Mouse (Mus musculus): ENCODE measurements around the gene Lipk. TPM values are rescaled to one million over a fixed set of nuclear protein-coding genes. Genes with fewer than 3 reads are reported as not detected.

Gene Lipk
- polyA plus RNA-seq (2015; fragmentation: Nextera tagmentation; extraction: Ambion mirVana): 0.21 and 0.25 TPM in 2 replicates

DNA sequence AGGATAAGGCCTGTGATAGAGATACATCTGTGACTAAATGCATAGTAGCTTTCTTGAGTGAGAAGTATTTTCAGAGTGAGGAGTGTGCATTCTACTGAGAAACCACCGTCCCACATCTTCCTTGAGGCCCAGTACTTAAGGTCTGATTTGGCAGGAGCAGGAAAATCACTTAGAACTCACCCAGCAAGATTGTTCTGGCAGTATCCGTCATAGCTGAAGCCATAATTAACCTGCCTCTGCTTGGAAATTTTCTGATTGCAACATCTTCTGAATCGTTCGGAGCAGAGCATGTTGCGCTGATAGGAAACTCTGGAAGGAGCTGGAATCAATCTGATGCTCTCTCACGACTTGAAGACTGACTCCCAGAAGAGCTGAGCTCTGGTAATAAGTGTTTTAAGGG, at the start of gene Lipk:
Lipk (plus strand) TSS at position 289 of the 400 bp plus-strand sequence.
- no peak within 1 kb of the TSS for H3K27ac ChIP-seq

DNA sequence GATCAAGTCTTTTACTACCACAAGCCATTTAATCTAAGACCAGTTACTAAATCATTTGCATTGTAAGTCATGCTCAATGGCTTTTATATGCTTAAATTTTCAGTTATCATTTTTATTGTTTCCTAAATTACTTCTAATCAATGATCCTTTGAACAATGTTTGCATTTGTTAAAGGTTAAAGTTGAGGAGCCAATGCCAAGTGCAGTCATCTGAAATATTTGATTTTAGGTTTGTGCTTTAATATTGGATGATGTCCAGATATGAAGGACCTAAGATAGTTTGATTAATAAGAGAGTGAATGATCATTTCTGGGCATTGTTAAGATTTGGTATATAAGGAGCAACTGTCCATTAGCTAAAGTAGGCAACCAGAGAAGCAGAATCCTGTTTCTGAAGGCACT, 47.2 kb upstream of the Lipk start, which contains the start of gene Lipf:
Lipf (plus strand) TSS at position 301 of the 400 bp plus-strand sequence.
- no peak within 1 kb of the TSS for H3K4me3 ChIP-seq

More for the DNA sequence above, at the start of gene Lipk:
- H3K9me3 ChIP-seq: no peaks in the 10 kb centered on the region
- no peak within 1 kb of the TSS for H3K4me3 ChIP-seq
- H3K4me1 ChIP-seq: no peaks in the 10 kb centered on the region
- 80% methylated on average over 6 of the region's 6 CpGs for WGBS
- H3K9ac ChIP-seq: no peak within 1 kb of the TSS
- no peaks in the 10 kb centered on the region for H3K36me3 ChIP-seq
- no peaks in the 10 kb centered on the region for H3K27me3 ChIP-seq
- ATAC-seq (ENCODE audit: insufficient number of reproducible peaks, insufficient read depth, low FRiP score, low TSS enrichment, low read depth): no peak
- no peak within 1 kb of the TSS for H3K4me2 ChIP-seq

DNA sequence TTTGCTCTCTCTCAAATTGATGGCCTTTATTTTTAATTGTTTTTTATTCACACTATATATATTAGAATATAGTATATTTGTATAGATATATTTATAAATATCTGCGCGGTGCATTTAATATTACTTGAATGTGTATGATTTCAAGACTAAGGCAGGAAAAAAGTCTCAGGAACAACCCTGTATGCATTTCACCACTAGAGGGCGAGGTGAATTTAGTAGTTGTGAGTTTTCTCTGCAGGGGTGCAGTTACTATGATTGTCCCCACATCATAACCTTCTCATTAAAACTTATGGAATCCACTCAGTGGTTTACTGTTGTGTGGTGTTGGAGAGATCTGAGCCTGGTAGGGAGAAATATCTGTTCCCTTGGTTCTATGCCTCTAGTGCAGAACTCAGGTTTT, 29.1 kb upstream of the Lipk start:
- WGBS: 47% methylated on average over 3 of the region's 3 CpGs
- Histone ChIP-seq H3K4me2 (no peak overlapping the region), H3K27me3 (no peaks in the 10 kb centered on the region), H3K27ac (no peak overlapping the region), H3K4me3 (no peak overlapping the region), H3K4me1 (no peaks in the 10 kb centered on the region), H3K9me3 (no peaks in the 10 kb centered on the region), H3K9ac (no peak overlapping the region), H3K36me3 (no peaks in the 10 kb centered on the region)
- no peak for ATAC-seq (ENCODE audit: insufficient number of reproducible peaks, insufficient read depth, low FRiP score, low TSS enrichment, low read depth)

More for the DNA sequence above, 47.2 kb upstream of the Lipk start, which contains the start of gene Lipf:
- Histone ChIP-seq H3K4me1 (no peaks in the 10 kb centered on the region), H3K4me2 (no peak within 1 kb of the TSS), H3K9me3 (no peaks in the 10 kb centered on the region), H3K27me3 (no peaks in the 10 kb centered on the region), H3K9ac (no peak within 1 kb of the TSS), H3K36me3 (no peaks in the 10 kb centered on the region), H3K27ac (no peak within 1 kb of the TSS)
- no peak for ATAC-seq (ENCODE audit: insufficient number of reproducible peaks, insufficient read depth, low FRiP score, low TSS enrichment, low read depth)

DNA sequence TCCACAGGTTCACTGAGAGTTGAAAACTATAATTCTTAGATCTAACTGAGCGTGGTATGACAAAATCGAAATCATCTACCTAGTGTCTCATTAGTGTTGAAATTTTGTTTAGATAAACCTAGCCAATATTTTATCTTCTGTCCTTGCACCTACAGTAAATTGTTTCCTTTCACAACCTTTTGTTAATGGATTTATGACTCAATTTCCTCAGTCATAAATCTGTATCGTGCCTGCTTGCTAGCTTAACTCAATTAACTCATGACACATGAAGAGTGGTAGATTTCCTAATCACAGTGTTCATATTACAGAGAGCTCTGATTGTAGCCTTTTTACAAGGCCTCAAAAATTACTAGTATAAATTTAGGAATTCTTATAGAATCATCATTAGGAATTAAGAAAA, 25.0 kb upstream of the Lipk start:
- Histone ChIP-seq H3K4me2 (no peak overlapping the region), H3K4me3 (no peak overlapping the region), H3K9ac (no peak overlapping the region), H3K9me3 (no peaks in the 10 kb centered on the region), H3K27ac (no peak overlapping the region), H3K36me3 (no peaks in the 10 kb centered on the region), H3K27me3 (no peaks in the 10 kb centered on the region), H3K4me1 (no peaks in the 10 kb centered on the region)
- no peak for ATAC-seq (ENCODE audit: insufficient number of reproducible peaks, insufficient read depth, low FRiP score, low TSS enrichment, low read depth)
- 80% methylated on average over 3 of the region's 3 CpGs for WGBS

DNA sequence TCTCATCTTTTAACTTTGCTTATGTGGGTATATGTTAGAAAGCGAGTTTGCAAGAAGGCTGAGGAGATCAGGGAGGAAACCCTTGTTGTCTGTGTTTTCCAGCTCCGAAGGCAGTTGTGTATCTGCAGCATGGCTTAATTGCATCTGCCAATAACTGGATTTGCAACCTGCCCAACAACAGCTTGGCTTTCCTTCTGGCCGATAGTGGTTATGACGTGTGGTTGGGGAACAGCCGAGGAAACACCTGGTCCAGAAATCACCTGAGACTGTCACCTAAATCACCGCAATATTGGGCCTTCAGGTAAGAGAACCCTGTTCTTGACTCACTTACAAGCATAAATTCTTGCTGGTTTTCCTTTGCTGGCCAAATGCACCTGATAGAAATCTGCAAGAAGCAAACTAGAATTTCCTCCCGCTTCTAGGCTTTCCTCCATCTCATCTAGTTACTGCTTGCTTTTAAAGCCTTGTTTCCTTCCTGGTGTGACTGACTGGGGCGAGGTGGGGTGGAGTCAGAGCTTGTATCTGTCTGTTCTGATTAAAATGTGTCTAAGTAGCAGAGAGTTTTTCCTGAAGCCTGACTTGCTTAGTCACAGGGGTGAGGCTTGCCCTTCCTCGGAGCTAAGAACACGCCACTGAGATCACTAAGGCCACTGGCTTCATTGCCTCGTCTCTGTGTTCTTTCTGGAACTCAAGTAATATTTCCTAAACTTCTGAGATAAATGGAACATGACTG, 13.5 kb downstream of the Lipk start:
- WGBS: 78% methylated on average over 11 of the region's 11 CpGs
- Histone ChIP-seq H3K4me1 (no peaks in the 10 kb centered on the region), H3K4me3 (no peak overlapping the region), H3K9me3 (no peaks in the 10 kb centered on the region), H3K27me3 (no peaks in the 10 kb centered on the region), H3K4me2 (no peak overlapping the region), H3K9ac (no peak overlapping the region), H3K27ac (no peak overlapping the region), H3K36me3 (no peaks in the 10 kb centered on the region)
- ATAC-seq (ENCODE audit: insufficient number of reproducible peaks, insufficient read depth, low FRiP score, low TSS enrichment, low read depth): no peak

DNA sequence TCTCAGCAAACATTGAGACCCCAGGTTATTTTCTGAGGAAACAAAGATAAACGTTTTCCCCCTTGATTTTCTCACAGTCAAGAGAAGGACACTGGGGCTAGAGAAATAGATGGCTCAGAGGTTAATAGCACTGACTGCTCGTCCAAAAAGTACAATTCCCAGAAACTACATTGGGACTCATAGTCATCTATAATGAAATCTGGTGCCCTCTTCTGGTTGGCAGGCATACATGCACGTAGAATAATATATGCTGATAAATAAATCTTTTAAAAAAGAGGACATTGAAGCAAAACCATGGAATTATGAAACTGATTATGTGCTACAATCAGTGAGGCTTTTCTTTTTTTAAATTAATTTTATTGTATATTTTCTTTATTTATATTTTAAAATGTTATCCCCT, 14.7 kb downstream of the Lipk start:
- Histone ChIP-seq H3K4me2 (no peak overlapping the region), H3K4me1 (no peaks in the 10 kb centered on the region), H3K4me3 (no peak overlapping the region), H3K9me3 (no peaks in the 10 kb centered on the region), H3K27ac (no peak overlapping the region), H3K9ac (no peak overlapping the region), H3K36me3 (no peaks in the 10 kb centered on the region), H3K27me3 (no peaks in the 10 kb centered on the region)
- ATAC-seq (ENCODE audit: insufficient number of reproducible peaks, insufficient read depth, low FRiP score, low TSS enrichment, low read depth): no peak
- 46% methylated on average over 3 of the region's 3 CpGs for WGBS

DNA sequence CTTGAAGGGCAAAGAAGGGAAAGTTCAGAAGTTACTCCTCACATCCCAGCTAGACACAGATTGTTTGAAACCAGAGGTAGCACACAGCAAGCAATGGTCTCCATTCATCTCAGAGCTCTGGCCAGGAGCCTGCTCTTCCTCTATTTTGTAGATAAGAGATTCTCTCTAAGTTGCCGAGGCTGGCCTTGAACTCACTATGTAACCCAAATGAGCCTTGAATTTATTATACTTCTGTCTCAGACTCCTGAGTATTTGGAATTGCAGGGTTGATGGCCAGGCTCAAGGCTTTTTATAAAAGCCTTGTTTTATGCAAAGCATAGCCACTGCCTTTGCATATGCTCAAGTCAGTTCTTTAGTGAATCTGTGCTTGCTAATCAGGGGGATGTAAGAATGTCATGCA, 31.6 kb downstream of the Lipk start:
- no peak for ATAC-seq (ENCODE audit: insufficient number of reproducible peaks, insufficient read depth, low FRiP score, low TSS enrichment, low read depth)
- H3K9me3 ChIP-seq: no peaks in the 10 kb centered on the region
- no peaks in the 10 kb centered on the region for H3K4me1 ChIP-seq
- WGBS: 92% methylated on average over 1 of the region's 1 CpGs
- no peak overlapping the region for H3K4me2 ChIP-seq
- H3K9ac ChIP-seq: no peak overlapping the region
- H3K4me3 ChIP-seq: no peak overlapping the region
- H3K27ac ChIP-seq: no peak overlapping the region
- H3K36me3 ChIP-seq: no peaks in the 10 kb centered on the region
- H3K27me3 ChIP-seq: no peaks in the 10 kb centered on the region

DNA sequence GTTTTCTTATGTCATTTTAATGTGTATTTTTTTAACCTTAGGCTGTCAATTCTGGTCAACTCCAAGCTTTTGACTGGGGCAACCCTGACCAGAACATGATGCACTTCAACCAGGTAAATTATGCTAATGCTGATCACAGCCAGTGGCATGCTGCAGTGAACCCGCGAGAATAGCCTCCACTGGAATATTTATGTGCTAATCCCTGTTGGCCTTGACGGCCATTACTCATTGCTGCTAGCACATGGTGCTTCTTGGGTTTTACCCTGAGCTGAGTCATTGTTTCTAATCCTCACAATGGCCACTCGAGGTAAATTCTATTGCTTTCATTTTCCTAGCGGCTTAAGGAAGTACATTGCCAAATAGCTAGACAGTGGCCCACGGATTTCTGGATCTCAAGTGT, 34.9 kb downstream of the Lipk start:
- WGBS: 77% methylated on average over 6 of the region's 6 CpGs
- Histone ChIP-seq H3K27ac (no peak overlapping the region), H3K36me3 (no peaks in the 10 kb centered on the region)

DNA sequence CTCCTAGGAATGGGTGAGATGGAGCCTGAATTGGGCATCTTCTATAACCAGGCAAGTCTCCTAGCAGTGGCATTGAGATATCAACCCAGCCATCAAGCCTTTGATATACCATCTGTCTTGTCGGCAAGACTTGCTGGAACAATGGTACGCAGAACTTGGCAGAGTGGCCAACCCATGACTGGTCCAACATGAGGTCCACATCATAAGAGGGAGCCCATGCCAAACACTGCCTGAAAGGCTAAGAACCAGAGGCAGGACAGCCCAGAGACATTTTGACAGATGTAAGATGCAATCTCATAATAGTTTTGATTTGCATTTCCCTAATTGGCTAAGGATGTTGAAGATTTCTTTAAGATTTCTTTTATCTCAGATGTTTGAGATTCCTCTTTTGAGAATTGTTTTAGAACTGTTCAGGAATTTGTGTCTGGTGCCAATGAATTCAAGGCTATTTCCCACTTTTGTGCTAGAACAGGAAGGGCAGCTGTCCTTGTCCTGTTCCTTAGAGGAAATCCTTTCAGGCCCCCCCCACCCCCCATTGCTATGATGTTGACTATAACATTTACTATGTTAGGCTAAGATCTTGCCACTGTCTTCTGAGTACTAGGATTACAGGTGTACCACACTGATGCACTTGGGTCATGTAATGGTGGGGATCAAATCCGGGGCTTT, 41.4 kb downstream of the Lipk start:
- no peak overlapping the region for H3K4me2 ChIP-seq
- no peaks in the 10 kb centered on the region for H3K4me1 ChIP-seq
- no peaks in the 10 kb centered on the region for H3K36me3 ChIP-seq
- no peaks in the 10 kb centered on the region for H3K9me3 ChIP-seq
- no peak overlapping the region for H3K27ac ChIP-seq
- WGBS: 90% methylated on average over 3 of the region's 3 CpGs
- no peaks in the 10 kb centered on the region for H3K27me3 ChIP-seq
- ATAC-seq (ENCODE audit: insufficient number of reproducible peaks, insufficient read depth, low FRiP score, low TSS enrichment, low read depth): no peak
- no peak overlapping the region for H3K9ac ChIP-seq
- no peak overlapping the region for H3K4me3 ChIP-seq

More for the DNA sequence above, 34.9 kb downstream of the Lipk start:
- Histone ChIP-seq H3K4me2 (no peak overlapping the region), H3K9ac (no peak overlapping the region), H3K27me3 (no peaks in the 10 kb centered on the region), H3K4me1 (no peaks in the 10 kb centered on the region), H3K9me3 (no peaks in the 10 kb centered on the region), H3K4me3 (no peak overlapping the region)
- ATAC-seq (ENCODE audit: insufficient number of reproducible peaks, insufficient read depth, low FRiP score, low TSS enrichment, low read depth): no peak

DNA sequence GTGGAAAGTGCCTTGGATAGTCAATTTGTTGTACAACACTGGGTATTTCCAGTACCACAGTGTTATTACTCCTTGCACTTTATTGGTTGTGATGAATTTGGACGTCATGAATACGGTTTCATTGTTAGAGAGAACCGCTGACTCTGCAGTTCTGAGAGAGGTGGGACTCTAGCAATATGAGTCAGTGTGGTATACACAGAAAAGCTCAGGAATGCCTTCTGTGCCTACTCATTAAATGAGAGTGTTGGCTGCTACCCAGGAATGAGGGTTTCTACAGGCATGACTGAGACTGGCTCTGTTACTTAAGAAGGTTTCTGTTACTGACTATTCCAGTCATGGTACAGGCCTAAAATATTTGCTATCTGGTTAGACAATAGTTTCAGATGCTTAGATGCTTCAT, 43.4 kb downstream of the Lipk start:
- Histone ChIP-seq H3K4me2 (no peak overlapping the region), H3K9me3 (no peaks in the 10 kb centered on the region), H3K36me3 (no peaks in the 10 kb centered on the region), H3K9ac (no peak overlapping the region), H3K27me3 (no peaks in the 10 kb centered on the region), H3K4me3 (no peak overlapping the region), H3K4me1 (no peaks in the 10 kb centered on the region), H3K27ac (no peak overlapping the region)
- no peak for ATAC-seq (ENCODE audit: insufficient number of reproducible peaks, insufficient read depth, low FRiP score, low TSS enrichment, low read depth)
- WGBS: 60% methylated on average over 3 of the region's 3 CpGs

DNA sequence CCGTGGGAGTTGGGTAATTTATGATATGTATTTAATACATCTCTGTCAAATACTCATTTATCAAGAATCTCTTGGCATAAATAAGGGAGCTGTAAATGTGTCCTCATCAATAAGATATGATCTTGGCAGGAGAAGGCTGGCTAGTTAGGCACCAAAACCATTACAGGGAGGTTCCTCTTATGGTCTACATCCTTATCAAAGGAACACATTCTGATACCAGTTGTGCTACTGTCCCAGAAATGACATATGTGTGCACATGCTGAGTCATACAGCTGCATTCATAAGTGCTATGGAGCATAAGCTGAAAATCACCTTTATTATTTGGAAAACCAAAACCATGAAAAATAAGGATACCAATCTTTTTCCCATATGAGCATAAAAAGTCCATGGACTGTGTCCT, 55.5 kb downstream of the Lipk start:
- H3K4me2 ChIP-seq: no peak overlapping the region
- WGBS: 61% methylated on average over 1 of the region's 1 CpGs
- no peak for ATAC-seq (ENCODE audit: insufficient number of reproducible peaks, insufficient read depth, low FRiP score, low TSS enrichment, low read depth)
- H3K36me3 ChIP-seq: no peaks in the 10 kb centered on the region
- H3K27ac ChIP-seq: no peak overlapping the region
- H3K9ac ChIP-seq: no peak overlapping the region
- no peak overlapping the region for H3K4me3 ChIP-seq
- no peaks in the 10 kb centered on the region for H3K9me3 ChIP-seq
- H3K4me1 ChIP-seq: no peaks in the 10 kb centered on the region
- no peaks in the 10 kb centered on the region for H3K27me3 ChIP-seq

DNA sequence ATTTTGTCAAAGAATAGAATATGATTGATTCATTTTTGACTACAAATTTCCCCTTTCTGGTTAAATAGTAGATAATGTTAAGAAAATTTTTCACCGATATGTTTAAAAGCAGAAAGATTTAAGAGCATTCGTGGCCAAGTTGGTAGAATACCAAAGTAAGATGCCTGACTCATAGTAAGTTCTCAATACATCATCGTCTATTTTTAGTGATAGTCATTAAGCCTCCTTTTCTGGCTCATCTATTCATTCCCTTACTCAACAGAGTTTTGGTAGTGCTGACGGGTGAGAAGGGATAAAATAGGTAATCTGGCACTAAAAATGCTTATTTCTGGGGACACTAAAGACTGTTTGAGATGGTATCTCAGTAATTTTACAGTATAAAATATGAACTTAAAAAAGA, 56.0 kb downstream of the Lipk start:
- Histone ChIP-seq H3K9me3 (no peaks in the 10 kb centered on the region), H3K4me1 (no peaks in the 10 kb centered on the region), H3K36me3 (no peaks in the 10 kb centered on the region), H3K27ac (no peak overlapping the region), H3K4me2 (no peak overlapping the region), H3K27me3 (no peaks in the 10 kb centered on the region), H3K9ac (no peak overlapping the region), H3K4me3 (no peak overlapping the region)
- 89% methylated on average over 4 of the region's 4 CpGs for WGBS
- ATAC-seq (ENCODE audit: insufficient number of reproducible peaks, insufficient read depth, low FRiP score, low TSS enrichment, low read depth): no peak
